Mouse (Mus musculus) mesoderm, embryonic 11.5 days (tissue): ENCODE measurements around the gene Pde10a.

ENCODE experiments used
- DNase-seq: peaks from one replicate; pipeline ENCODE4 v3.0.0-alpha.2; 2012; ENCODE audit warnings: low read depth, low spot score

The Pde10a gene

DNA sequence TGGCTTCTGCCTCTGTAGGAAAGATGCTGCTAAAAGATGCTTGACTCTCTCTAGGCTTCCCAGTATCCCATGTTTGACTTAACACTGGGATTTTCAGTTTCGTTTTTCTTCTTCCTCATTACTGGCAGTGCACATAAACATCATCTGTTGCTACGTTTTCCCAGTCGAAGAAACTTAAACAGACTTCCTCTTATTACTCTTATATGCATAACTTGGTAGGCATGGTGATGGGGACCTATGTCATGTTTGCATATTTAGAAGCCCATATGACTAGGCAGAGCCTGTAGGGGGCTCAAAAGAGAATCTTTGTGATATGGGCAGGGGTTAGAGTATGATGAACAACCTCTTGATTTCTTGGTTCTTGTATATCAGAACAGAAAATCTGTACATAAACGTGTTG lies 224.3 kb downstream of the Pde10a start:
- no peak for DNase-seq

GRCm38 (mm10) chr17:8757576-8757975 lies 232.4 kb downstream of the Pde10a start:
- DNase-seq: no peak

DNA sequence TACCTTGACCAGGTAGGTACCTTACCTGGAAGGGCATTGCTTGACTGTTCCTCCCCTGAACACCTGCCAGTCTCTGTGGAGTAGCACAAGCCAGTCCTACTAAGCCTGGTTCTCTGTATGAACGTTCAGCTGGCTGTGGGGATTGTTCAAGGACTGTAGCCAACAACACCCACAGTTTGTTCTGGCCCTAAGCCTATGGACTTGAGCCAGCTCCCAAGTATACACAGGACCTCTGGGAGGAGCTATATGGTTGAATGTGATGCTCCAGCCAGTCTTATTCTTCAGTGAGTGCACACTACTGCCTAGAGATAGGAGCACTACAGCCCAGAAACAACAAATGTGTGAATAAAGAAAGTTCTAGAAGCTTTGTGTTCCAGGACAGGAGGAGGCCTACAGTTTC lies 238.1 kb downstream of the Pde10a start:
- DNase-seq: no peak

DNA sequence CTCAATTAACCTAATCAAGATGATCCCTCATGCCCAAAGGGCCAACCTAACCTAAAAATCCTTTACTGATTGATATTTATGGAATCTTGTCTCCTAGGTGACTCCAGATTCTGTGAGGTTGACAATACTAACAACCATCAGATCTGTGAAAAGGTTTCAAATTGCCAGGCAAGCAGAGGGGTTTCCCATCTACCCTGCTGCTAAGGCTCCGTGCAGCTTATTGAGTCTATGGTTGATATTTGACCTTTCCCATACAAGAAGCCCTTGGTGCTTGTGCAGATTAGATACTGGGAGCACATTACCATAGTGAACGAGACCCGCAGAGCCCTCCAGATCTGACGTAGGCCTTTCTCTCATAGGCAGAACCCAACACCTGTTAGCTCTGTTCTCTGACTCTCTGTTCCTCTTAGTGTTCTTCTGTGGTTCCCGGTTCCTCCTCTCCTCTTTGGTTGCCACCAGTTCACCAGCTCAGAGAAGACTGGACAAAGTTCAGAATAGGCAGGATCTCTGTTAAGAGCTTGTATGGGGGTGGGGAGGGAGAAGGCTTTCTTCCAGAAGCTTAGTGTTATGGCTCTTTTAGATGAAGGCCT lies 240.9 kb downstream of the Pde10a start:
- DNase-seq: no peak

GRCm38 (mm10) chr17:8769155-8769554 lies 244.0 kb downstream of the Pde10a start:
- DNase-seq: no peak

- DNase-seq: no peak
Measured at GRCm38 (mm10) chr17:8773391-8773790, 248.2 kb downstream of the Pde10a start.

DNA sequence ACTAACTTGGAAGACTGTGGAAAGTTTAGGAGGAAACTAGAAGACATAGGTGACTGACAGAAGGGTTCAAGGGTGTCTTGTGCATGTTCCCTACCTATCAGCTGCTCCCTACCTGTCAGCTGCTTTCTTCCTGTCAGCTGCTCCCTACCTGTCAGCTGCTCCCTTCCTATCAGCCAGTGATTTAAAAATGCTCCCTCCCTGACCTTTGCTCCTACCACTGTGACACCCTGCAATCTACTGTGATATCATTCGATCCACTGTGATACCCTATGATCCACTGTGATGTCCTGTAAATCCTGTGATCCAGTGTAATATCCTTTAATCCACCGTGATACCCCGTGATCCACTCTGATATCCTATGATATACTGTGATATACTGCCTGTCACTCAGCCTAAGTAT lies 249.1 kb downstream of the Pde10a start:
- no peak for DNase-seq

GRCm38 (mm10) chr17:8775571-8776161 lies 250.5 kb downstream of the Pde10a start:
- DNase-seq: no peak

DNA sequence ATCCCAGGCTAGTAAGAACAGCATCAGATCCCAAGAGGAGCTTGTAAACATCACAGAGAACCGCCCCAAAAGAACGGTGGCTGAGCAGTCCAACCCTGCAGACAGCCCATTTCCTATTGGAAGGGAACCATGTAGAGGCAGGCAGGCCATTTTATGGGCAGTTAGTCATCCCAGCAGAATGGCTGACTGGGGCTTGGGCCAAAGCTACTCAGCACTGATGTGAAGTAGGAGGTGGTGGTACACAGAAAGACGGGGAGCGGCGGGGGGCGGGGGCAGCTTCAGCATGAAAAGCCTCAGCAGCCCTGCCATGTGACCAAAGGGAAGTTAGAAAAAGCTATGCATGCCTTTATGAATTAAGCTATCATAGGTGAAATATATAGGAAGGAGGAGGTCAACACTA lies 252.5 kb downstream of the Pde10a start:
- DNase-seq: no peak

DNA sequence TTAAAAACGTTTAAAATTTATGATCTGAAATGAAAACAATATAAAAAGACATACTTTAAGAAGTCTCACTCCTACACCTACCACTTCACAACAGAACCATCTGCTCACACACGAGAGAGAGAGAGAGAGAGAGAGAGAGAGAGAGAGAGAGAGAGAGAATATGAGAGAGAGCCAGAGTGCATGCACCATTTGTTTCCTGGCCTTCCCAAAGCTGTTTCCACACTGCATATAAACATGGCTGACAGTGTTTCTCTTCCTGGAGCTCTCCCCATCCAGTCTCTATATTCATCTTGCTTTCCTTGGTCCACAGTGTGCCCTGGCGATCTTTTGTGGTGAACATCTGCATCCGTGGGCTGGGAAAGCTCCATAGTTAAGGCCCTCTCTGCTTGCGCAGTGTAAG lies 253.7 kb downstream of the Pde10a start:
- DNase-seq: no peak

DNA sequence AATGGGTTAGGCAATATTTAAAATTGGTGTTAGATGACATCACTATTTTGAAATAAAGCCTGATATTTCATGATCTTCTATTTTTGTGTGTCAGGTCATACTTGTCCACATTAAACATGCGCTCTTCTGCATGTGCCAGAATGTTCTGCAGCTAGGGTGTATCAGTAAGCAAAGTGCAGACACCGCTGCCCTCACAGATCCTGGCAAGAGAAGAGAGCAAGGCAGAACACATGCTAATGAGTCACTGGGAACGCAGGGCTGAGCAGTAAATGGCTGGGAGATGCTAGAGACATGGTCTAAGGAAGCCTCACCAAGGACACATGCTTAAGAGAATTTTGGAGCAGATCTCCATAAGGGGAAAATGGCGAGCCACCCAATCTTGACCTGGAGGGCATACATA lies 255.3 kb downstream of the Pde10a start:
- no peak for DNase-seq

DNA sequence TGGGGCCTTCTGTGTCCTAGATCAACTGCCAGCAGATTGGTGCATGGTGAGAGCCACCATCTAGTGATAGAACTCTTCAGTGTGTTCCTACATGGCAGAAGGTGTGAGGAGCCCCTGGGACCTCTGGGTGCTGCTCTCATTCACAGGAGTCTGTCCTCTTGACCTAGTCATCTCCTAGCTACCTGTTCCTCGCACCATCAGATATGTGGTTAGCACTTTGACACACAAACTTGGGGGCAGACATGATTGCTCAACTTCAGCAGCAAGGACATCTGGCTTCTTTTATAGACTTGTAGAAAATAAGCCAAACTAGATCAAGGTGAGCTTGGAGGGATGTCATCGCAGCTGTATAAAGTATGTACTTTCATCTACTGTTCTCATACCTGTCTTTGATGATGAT lies 255.9 kb downstream of the Pde10a start:
- DNase-seq: no peak

GRCm38 (mm10) chr17:8781576-8781975 lies 256.4 kb downstream of the Pde10a start:
- DNase-seq: no peak

DNA sequence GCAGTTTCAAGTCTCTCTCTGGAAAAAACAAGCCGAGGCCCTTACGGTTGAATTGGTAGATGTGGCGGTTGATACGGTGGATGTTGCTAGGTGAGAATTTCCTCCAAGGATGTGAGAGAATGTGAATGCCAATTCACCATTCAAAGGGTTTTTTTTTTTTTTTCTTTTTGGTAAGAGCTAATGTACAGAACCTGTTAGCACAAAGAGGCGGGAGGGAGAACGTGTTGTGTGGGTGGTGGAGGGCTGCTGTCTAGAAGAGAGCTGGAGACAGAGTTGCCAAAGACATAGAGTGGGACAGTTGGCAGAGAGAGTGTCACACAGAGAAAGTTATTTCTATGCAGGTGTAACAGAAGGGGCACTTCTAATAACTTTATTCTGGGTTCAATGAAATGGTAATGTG lies 260.7 kb downstream of the Pde10a start:
- no peak for DNase-seq

- DNase-seq: no peak
Measured at GRCm38 (mm10) chr17:8786484-8786883, 261.3 kb downstream of the Pde10a start.

DNA sequence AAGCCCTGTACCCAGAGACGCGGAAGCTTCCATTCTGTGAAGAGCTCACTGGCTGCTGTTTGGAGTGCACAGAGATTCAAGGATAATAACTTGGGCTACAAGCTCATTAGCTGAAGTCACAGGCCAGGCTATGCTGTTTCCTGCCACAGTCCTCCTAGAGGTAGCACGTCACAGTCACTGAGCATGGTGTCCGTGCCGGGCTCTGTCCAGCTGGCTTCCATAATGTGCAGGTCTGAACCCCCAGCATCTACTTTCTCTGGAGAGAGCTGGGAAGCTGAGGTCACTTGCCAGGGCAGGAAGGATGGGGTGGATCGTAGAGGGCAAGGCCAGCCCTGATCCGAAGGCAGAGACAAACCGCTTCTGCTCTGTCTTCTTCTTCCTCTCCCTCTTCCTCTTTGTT lies 262.6 kb downstream of the Pde10a start:
- no peak for DNase-seq

DNA sequence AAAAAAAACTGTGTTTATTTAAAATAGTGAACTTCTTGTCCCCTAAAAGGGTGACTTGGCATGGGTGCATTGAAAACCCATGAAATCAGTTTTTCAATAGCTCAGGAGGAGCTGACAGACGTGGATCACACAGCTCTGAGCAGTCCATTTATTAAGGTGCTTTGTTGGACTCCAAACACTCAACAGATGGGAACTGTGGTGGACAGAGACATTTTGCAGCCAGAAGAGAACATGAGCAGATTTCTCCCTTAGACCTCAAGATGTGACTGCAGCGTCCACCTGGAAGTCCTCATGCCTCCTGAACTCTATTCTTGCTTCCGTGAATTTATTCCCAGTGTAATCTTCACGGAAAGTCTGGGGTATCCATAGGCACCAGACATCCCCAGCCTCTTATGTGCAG lies 266.4 kb downstream of the Pde10a start:
- DNase-seq: no peak

DNA sequence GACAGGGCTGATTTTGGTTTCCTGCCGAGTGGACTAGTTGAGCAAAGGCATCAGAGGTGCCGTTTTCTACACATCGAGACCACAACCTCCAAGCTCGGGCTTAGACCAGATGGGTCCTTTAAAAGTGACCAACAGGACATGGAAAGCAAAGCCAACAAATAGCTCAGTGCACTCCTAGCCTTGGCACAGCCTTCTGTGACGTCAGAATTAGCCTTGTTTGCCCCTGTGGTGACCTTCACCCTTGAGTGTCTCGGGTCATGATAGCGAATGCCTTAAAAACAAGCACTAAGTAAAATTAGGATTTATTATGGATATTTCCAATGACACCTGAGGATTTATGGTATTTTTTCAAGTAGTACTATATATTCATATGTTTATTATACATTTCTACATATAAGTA lies 267.4 kb downstream of the Pde10a start:
- DNase-seq: no peak

- DNase-seq: no peak
Measured at GRCm38 (mm10) chr17:8797624-8798023, 272.5 kb downstream of the Pde10a start.

DNA sequence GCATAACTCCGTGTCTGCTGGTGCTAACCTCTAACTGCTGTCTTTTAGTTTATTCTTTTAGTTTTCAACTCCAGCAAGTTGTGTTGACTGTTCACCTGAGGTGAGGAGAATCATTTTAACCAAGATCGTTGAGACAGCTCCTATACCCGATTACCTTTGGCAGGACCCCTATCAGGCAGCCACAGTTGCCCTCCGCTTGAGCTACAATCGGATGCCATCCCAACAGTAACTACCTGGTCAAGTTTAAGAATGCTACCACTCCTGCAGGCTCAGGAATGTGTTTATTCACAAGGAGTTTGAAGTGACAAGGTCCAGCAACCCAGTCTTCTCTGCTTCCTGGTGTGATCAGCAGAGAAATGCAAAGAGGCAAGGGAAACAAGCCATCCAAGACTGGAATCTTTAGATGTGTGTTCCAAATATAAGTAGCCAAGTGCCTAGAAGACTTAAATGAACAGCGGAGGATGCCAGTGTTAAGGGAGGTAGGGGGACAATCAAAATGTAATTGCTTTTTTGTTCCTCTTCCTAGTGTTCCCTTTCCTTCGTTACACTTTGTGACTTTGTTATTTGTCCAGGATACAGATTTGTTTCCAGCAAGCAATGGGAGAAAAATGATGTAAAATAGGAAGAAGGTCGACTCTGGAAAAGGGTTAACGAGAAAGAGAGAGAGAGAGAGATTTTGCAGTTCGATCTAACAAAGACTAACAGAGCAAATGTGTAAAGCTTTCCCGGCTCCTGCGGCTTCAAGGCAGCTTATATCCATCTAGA lies 273.5 kb downstream of the Pde10a start:
- peak; percentile 26 for DNase-seq

DNA sequence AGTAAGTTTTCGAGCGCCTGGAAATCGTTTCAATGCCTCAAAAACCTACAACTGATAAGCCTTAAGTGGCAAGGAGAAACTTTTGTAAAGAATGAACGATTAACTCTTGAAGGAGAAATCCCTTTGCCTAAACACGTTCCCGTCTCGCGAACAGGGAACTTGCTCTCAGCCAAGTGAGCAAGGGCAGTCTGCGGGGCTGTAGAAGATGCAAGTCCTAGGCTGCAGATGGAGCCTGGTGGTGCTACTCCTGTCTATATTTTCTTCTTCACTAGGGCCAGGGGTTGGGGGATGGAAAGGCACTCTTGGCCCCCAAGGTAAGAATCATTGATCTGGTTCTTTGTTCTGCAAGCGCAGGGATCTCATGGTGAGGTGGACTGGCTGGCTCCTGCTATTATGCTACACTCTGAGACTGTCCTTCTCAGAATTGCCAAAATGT lies 274.1 kb downstream of the Pde10a start:
- DNase-seq: no peak

- peak; percentile 14 for DNase-seq
Measured at GRCm38 (mm10) chr17:8799914-8800420, 274.8 kb downstream of the Pde10a start.
